Mouse (Mus musculus) hindbrain, embryonic 16.5 days (tissue): ENCODE measurements around the gene Dbr1. TPM values are rescaled to one million over a fixed set of nuclear protein-coding genes. Genes with fewer than 3 reads are reported as not detected.
"Not testable (repeated sequence)": the region's sequence is repeated elsewhere in the genome, so short reads cannot be mapped to it uniquely, and the experiment has no call there.

ENCODE experiments used
- ATAC-seq: fragments of 200-750 bp; cut with Nextera tagmentation; 2 replicates; pipeline ENCODE4 v1.8.0; 2017; ENCODE audit warnings: moderate TSS enrichment, moderate library complexity
- H3K27ac ChIP-seq: fragments of 300-500 bp; sonication (generic); 2 replicates; pipeline ENCODE4 v1.5.1; 2014; ENCODE audit warnings: low read depth, mild to moderate bottlenecking, control low read depth, low read length, moderate library complexity
- H3K27me3 ChIP-seq: fragments of 300-500 bp; sonication (generic); replicated peaks from 2 replicates; pipeline ENCODE4 v1.6.1; 2014; ENCODE audit warnings: low read length; ENCODE audit not compliant: control insufficient read depth, insufficient read depth
- H3K36me3 ChIP-seq: fragments of 300-500 bp; sonication (generic); 2 replicates; pipeline ENCODE4 v1.6.1; 2014; ENCODE audit warnings: mild to moderate bottlenecking, low read length, moderate library complexity, mixed read lengths; ENCODE audit not compliant: control insufficient read depth, insufficient read depth
- H3K4me1 ChIP-seq: fragments of 300-500 bp; sonication (generic); 2 replicates; pipeline ENCODE4 v1.6.1; 2014; ENCODE audit warnings: low read depth, low read length; ENCODE audit not compliant: control insufficient read depth, insufficient read depth
- H3K4me2 ChIP-seq: fragments of 300-500 bp; sonication (generic); 2 replicates; pipeline ENCODE4 v1.6.1; 2014; ENCODE audit warnings: mild to moderate bottlenecking, low read length, control low read depth, moderate library complexity
- H3K4me3 ChIP-seq: fragments of 300-500 bp; sonication (generic); 2 replicates; pipeline ENCODE4 v1.5.1; 2014; ENCODE audit warnings: mild to moderate bottlenecking, low read length, control low read depth, moderate library complexity
- H3K9ac ChIP-seq: fragments of 300-500 bp; sonication (generic); 2 replicates; pipeline ENCODE4 v1.6.1; 2014; ENCODE audit warnings: low read depth, mild to moderate bottlenecking, control low read depth, low read length, moderate library complexity
- H3K9me3 ChIP-seq: fragments of 300-500 bp; sonication (generic); 2 replicates; pipeline ENCODE4 v1.6.1; 2014; ENCODE audit warnings: mild to moderate bottlenecking, low read length, moderate library complexity; ENCODE audit not compliant: control insufficient read depth
- WGBS: fragments of 180-500 bp; shearing (Covaris S2); extraction: QIAGEN DNeasy Blood & Tissue Kit; methylation state at CpG from one replicate; pipeline ENCODE4 v1.1.7; 2014; 5-methylcytosine and 5-hydroxymethylcytosine counted together
- polyA plus RNA-seq: library from polyadenylated mRNA; unstranded; fragments of >200 nt; fragmentation: Nextera tagmentation; extraction: Ambion mirVana; gene quantifications from 2 replicates; pipeline ENCODE4 v1.2.1, GENCODE M21; 2015

Dbr1 gene
- polyA plus RNA-seq, 1 experiment from 2014 or later: 23.7 TPM

DNA sequence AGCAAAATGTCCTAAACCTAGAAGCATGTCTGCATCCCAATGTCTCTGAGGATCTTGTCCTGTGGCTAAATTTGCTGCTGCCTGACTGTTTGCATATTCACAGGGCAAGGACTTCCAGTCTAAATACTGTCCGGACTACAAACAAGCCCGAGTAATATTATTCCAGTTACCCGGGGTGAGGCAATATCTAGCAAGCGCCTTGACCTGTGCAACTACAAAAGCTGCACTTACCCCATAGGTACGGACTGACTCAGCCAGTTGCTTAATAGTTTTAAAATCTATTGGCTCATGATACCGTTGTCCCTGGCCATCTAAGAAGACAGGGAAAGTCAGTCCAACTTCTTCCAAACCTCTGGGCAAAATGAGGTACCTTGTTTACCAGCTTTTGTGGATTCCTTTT lies 23.5 kb downstream of the Dbr1 start:
- not testable (repeated sequence) for H3K36me3 ChIP-seq, H3K27ac ChIP-seq, H3K4me2 ChIP-seq, H3K9ac ChIP-seq, H3K4me1 ChIP-seq, H3K27me3 ChIP-seq, ATAC-seq, H3K4me3 ChIP-seq, H3K9me3 ChIP-seq
- 94% methylated on average over 6 of the region's 6 CpGs for WGBS

DNA sequence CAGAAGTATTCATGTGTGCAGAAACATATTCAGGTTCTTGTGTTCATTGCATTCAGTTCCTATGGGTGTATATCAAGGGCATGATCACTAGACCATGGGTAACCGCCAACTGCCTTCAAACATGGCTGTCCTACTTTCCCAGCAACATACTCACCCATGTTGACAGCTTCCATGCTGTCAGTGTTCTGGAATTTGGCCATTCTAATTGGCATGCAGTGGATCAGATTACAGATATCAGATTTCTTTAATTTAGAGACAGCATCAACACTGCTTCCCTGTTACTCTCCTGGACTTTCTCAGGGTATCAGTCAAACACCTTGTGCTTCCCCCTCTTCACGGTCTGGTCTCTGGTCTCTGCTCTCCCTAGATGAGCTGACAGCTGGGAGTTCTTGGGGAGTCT lies 28.0 kb downstream of the Dbr1 start:
- no peak overlapping the region for H3K4me3 ChIP-seq
- H3K27ac ChIP-seq: no peak overlapping the region
- no peaks in the 10 kb centered on the region for H3K9me3 ChIP-seq
- no peaks in the 10 kb centered on the region for H3K27me3 ChIP-seq
- no peak overlapping the region for H3K9ac ChIP-seq
- 76% methylated on average over 2 of the region's 2 CpGs for WGBS
- no peak for ATAC-seq
- H3K4me2 ChIP-seq: no peak overlapping the region
- H3K4me1 ChIP-seq: no peaks in the 10 kb centered on the region
- no peaks in the 10 kb centered on the region for H3K36me3 ChIP-seq

DNA sequence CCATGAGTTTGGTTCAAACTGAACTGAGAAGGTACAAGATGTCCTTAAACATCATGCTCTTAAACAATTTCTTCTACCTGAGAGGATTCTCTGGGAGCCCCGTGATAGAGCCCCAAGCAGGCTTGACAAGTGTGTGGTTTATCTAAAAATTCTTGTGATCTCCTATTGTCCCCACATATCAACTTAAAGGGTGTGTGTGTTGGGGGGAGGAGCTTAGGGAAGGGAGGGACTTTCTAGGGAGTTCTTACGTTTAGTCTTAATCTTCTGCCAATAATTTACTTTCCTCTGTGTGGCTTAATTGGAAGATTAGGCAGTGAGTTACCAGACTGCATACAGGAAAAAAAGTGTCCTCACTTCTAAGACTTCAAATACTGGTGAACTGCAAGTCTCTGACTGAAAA lies 36.6 kb downstream of the Dbr1 start, which contains the start of gene A4gnt:
Gene A4gnt, plus strand, starts transcription at position 301 of the 400 bp plus-strand sequence.
- Histone ChIP-seq H3K27ac (no peak within 1 kb of the TSS), H3K9ac (no peak within 1 kb of the TSS), H3K4me2 (no peak within 1 kb of the TSS), H3K4me3 (no peak within 1 kb of the TSS), H3K27me3 (no peaks in the 10 kb centered on the region), H3K36me3 (no peaks in the 10 kb centered on the region), H3K4me1 (no peaks in the 10 kb centered on the region), H3K9me3 (no peaks in the 10 kb centered on the region)
- 61% methylated on average over 2 of the region's 2 CpGs for WGBS
- no peak for ATAC-seq

DNA sequence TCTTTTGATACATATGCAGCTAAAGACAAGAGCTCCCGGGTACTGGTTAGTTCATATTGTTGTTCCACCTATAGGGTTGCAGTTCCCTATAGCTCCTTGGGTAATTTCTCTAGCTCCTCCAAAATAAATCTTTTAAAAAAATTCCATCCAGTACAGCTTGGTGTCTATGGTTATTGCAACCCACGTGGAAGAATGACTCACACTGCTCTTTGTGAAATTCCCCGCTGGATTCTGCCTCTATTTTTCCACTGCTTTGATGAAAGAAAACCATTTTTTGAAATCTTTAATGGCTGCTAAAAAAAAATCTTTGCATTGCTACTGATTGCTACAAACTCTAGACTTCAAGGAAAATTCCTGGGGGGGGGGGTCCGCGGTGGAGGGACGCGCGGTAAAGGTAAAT lies 44.1 kb downstream of the Dbr1 start:
- Histone ChIP-seq H3K4me1 (no peaks in the 10 kb centered on the region), H3K27me3 (no peaks in the 10 kb centered on the region), H3K4me2 (no peak overlapping the region), H3K9me3 (no peaks in the 10 kb centered on the region), H3K27ac (no peak overlapping the region), H3K4me3 (no peak overlapping the region), H3K9ac (no peak overlapping the region), H3K36me3 (no peaks in the 10 kb centered on the region)
- WGBS: 92% methylated on average over 7 of the region's 8 CpGs
- ATAC-seq: no peak

DNA sequence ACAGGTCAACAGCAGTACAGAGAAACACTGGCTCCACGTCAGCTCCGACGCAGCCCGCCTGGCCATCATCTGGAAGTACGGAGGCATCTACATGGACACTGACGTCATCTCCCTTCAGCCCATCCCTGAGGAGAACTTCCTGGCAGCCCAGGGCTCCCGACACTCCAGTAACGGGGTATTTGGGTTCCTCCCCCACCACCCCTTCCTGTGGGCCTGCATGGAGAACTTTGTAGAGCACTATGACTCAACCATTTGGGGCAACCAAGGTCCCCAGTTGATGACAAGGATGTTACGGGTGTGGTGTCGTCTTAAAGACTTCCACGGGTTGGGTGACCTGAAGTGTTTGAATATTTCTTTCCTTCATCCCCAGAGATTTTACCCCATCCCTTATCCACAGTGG lies 44.6 kb downstream of the Dbr1 start:
- Histone ChIP-seq H3K9ac (no peak overlapping the region), H3K27me3 (no peaks in the 10 kb centered on the region), H3K4me1 (no peaks in the 10 kb centered on the region), H3K4me2 (no peak overlapping the region), H3K9me3 (no peaks in the 10 kb centered on the region), H3K4me3 (no peak overlapping the region), H3K36me3 (no peaks in the 10 kb centered on the region), H3K27ac (no peak overlapping the region)
- no peak for ATAC-seq
- WGBS: 89% methylated on average over 11 of the region's 11 CpGs

DNA sequence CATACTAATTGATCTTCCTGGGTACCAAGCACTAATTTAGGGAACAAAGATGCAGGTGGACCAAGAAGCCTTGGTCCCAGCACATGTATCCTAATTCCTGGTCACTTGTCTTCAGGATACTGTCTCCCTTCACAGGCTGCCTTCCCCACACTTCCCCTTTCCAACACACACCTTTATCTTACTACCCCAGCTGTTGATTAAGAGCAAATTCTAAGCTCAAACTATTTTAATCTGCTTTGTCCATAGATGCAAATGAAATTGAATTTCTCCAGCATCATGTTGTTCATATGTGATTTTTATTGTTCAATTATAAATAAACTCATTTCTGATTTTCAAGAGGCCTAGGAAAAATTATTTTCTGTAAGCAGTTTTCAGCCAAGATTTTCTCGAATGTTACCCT lies 46.4 kb downstream of the Dbr1 start:
- no peak overlapping the region for H3K4me2 ChIP-seq
- H3K4me1 ChIP-seq: no peaks in the 10 kb centered on the region
- no peak overlapping the region for H3K27ac ChIP-seq
- no peaks in the 10 kb centered on the region for H3K27me3 ChIP-seq
- 84% methylated on average over 1 of the region's 1 CpGs for WGBS
- H3K9ac ChIP-seq: no peak overlapping the region
- ATAC-seq: no peak
- H3K4me3 ChIP-seq: no peak overlapping the region
- H3K9me3 ChIP-seq: no peaks in the 10 kb centered on the region
- no peaks in the 10 kb centered on the region for H3K36me3 ChIP-seq

DNA sequence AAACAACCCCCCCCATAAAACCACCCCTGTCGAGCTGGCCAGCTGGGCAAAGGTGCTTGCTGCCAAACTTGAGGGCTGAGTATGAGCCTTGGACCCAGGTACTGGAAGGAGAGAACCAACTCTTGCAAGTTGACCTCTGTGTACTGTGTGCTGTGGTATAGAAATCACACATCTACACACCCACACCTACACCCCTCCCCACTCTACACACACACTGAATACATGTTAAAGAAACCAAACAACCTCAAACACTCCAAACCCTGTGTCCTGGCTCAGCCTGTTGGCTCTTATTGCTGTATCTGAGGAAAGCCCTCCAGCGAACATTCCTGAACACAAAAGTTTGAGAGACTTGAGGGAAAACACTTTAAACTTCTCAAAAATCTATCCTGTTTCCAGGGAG lies 47.4 kb downstream of the Dbr1 start:
- H3K36me3 ChIP-seq: no peaks in the 10 kb centered on the region
- no peak overlapping the region for H3K4me3 ChIP-seq
- WGBS: 56% methylated on average over 2 of the region's 2 CpGs
- no peaks in the 10 kb centered on the region for H3K27me3 ChIP-seq
- ATAC-seq: no peak
- H3K9ac ChIP-seq: no peak overlapping the region
- no peak overlapping the region for H3K4me2 ChIP-seq
- no peaks in the 10 kb centered on the region for H3K4me1 ChIP-seq
- no peaks in the 10 kb centered on the region for H3K9me3 ChIP-seq
- H3K27ac ChIP-seq: no peak overlapping the region

DNA sequence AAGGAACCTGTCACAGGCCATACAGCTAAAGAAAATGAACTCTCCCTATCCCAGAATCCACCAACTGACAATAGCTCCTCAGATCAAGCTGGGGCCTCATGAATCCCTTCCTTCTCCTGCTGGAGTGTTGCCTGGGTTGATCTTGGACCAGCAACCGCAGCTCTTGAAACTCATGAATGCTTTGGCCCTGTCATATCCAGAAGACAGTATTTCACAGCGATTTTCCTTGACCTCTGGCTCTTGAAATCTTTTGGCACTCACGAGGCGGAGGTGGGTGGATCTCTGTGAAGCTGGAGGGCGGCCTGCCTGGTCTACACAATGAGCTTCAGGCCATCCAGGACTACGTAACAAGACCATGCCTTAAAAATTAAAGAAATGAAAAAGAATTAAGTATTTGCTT lies 48.5 kb downstream of the Dbr1 start:
- peaks cover 4% of the 10 kb centered on the region for H3K4me1 ChIP-seq
- WGBS: 74% methylated on average over 6 of the region's 6 CpGs
- H3K9me3 ChIP-seq: no peaks in the 10 kb centered on the region
- H3K4me3 ChIP-seq: no peak overlapping the region
- no peak overlapping the region for H3K4me2 ChIP-seq
- H3K36me3 ChIP-seq: no peaks in the 10 kb centered on the region
- H3K27me3 ChIP-seq: no peaks in the 10 kb centered on the region
- no peak for ATAC-seq
- H3K27ac ChIP-seq: no peak overlapping the region
- H3K9ac ChIP-seq: no peak overlapping the region

DNA sequence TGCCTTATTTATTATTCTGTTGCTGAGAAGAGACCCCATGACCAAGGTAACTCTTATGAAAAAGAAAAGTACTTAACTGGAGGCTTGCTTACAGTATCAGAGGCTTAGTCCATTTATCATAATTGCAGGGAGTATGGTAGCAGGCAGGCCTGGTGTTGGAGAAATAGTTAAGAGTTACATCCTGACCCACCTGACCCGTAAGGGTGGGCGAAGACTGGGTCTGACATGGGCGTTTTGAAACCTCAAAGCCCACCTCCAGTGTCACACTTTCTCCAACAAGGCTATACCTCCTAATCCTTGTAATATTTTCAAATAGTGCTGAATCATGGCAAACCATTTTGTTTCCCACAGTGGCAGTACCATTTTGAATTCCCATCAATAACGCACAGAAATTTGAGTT lies 53.0 kb downstream of the Dbr1 start:
- Histone ChIP-seq H3K27ac (peak overlapping the region; percentile 85), H3K4me2 (peak overlapping the region; percentile 64), H3K27me3 (no peaks in the 10 kb centered on the region), H3K4me3 (no peak overlapping the region), H3K4me1 (peaks cover 21% of the 10 kb centered on the region), H3K9ac (peak overlapping the region; percentile 79; the same call in 1 of the 2 replicates), H3K36me3 (no peaks in the 10 kb centered on the region), H3K9me3 (no peaks in the 10 kb centered on the region)
- no peak for ATAC-seq
- WGBS: 57% methylated on average over 4 of the region's 4 CpGs
